Mouse (Mus musculus) lung, postnatal 0 days (tissue): Measurements from ENCODE around the gene Castor1.

ENCODE experiments used
- CTCF ChIP-seq: IDR thresholded peaks from 2 replicates; pipeline ENCODE4 v1.5.1; 2016; ENCODE audit warnings: antibody characterized with exemption, mild to moderate bottlenecking
- EP300 ChIP-seq: IDR thresholded peaks from 2 replicates; pipeline ENCODE4 v1.6.1; 2016; ENCODE audit warnings: antibody characterized with exemption, mild to moderate bottlenecking, control low read depth

DNA sequence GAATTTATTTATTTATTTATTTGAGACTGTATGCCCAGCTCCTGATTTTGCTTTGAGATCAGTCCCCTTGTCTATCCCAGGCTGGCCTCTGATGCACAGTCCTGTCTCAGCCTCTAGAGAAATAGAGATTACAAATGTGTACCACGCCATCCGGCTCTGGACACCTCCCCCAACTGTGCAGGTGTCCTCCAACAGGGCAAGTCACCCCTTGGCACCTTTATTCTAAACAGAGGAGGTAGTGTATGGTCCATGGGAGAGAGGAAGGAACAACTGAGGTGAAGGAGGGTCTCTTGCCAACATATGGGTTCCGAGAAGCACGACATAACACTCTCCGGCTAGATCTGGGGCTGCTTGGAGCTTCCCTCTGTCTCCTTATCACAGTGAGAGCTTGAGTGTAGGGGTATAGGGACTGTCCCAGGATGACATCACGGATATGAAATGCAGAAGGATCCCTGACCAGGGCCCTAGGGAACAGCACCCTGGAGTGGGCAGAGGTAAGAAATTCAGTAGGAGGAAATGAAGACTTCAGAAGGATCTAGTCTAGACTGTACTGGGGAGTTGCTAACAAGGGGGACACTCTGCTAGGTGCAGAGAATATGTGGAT lies 17.1 kb downstream of the Castor1 start:
- no peak for TF ChIP-seq CTCF
- TF ChIP-seq EP300: no peak
